Comparison of ENCODE assay signal across 8 mouse cellular contexts in the genomic region with DNA sequence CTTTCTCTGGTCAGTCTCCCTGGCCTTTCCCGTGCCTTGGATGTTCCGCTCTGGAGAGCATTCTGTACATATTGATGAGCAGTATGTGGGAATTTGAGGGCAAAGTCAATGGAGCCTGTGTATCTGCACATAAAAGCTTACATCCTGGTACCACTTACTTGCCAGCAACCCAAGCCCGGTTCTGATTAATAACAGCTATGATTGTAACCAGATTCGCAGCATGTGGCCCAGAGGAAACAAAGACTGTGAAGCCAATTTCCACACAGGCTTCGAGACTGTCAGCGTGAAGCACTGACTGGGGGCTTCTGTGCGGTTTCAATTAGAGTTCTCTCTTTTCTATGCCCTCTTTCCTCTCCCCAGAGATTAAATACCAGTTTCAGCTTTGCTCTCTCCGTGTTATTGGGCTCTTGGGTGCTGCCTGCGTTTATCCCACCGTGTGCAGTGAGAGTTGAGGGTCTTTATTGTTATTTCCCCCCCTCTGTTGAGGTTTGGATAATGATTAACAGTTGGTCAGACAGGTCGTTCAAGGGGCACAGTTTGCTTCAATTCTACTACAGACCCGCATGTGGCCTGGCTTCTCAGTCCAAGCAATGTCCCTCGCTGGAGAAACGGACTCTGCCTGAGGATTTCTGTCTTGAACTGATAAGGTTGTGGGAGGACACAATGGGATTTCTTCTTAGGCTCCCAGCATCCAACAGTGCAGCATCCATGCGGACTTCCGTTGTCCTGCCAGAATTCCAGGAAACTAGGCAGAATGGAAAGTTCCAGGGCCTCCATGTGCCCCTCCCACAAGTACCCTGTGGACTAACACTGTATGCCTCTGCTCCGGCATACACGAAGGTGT.
DNase-seq lines count a peak whose midpoint lies in the region; ATAC-seq lines count a peak whose summit lies in the region.

No protein-coding gene starts in this region.

- no peak overlapping the region for H3K4me3 ChIP-seq in hindbrain, embryonic 14.5 days (replicated peaks; ENCODE audit: low read length)
- no peak overlapping the region for H3K4me3 ChIP-seq in neural tube, embryonic 13.5 days

- 26% methylated on average over 18 of the region's 18 CpGs for WGBS in hindbrain, embryonic 14.5 days
- WGBS in neural tube, embryonic 13.5 days = 20% methylated on average over 18 of the region's 18 CpGs

- H3K4me2 ChIP-seq in hindbrain, embryonic 14.5 days (replicated peaks) = peak overlapping the region; percentile 25
- peak overlapping the region; percentile 28 for H3K4me2 ChIP-seq in neural tube, embryonic 13.5 days

- peak overlapping the region; percentile 33; the same call in 1 of the 2 replicates for H3K27ac ChIP-seq in hindbrain, embryonic 14.5 days
- H3K27ac ChIP-seq in neural tube, embryonic 13.5 days (replicated peaks) = peak overlapping the region; percentile 53

- H3K4me1 ChIP-seq in hindbrain, embryonic 14.5 days (replicated peaks; ENCODE audit: control insufficient read depth, insufficient read depth, low read length) = peaks cover 13% of the 10 kb centered on the region
- peaks cover 13% of the 10 kb centered on the region for H3K4me1 ChIP-seq in neural tube, embryonic 13.5 days (replicated peaks)

- no peaks in the 10 kb centered on the region for H3K27me3 ChIP-seq in hindbrain, embryonic 14.5 days (ENCODE audit: control insufficient read depth, insufficient read depth, low read length)
- H3K27me3 ChIP-seq in neural tube, embryonic 13.5 days = no peaks in the 10 kb centered on the region

- peak overlapping the region; percentile 40; the same call in 1 of the 2 replicates for H3K9ac ChIP-seq in hindbrain, embryonic 14.5 days
- no peak overlapping the region for H3K9ac ChIP-seq in neural tube, embryonic 13.5 days

- no peaks in the 10 kb centered on the region for H3K36me3 ChIP-seq in hindbrain, embryonic 14.5 days (replicated peaks; ENCODE audit: control insufficient read depth, insufficient read depth)
- no peaks in the 10 kb centered on the region for H3K36me3 ChIP-seq in neural tube, embryonic 13.5 days

- H3K9me3 ChIP-seq in hindbrain, embryonic 14.5 days (ENCODE audit: control insufficient read depth, low read length) = no peaks in the 10 kb centered on the region
- no peaks in the 10 kb centered on the region for H3K9me3 ChIP-seq in neural tube, embryonic 13.5 days

- peak; percentile 55; the same call in 1 of the 2 replicates for ATAC-seq in hindbrain, embryonic 14.5 days (ENCODE audit: low FRiP score)
- peak; percentile 68; the same call in 1 of the 2 replicates for ATAC-seq in neural tube, embryonic 13.5 days (ENCODE audit: low read depth)

- DNase-seq in cerebellum, postnatal 14 days = peak; percentile 5 to 6
- DNase-seq in cerebellum, adult 9-11 months = no peak
- peak; percentile 39 for DNase-seq in hindbrain, embryonic 14.5 days (ENCODE audit: low spot score)
- DNase-seq in layer of hippocampus, adult 9-11 months = peak; percentile 67
- no peak for DNase-seq in right cerebral cortex, adult 2 months (ENCODE audit: low spot score in 2 of 2)
- DNase-seq in lung, postnatal 36 days = no peak
- DNase-seq in thymus, postnatal 14 days = no peak

Comparison
In these comparisons a context has a peak if more than half of its experiments do, and no peak if none do; other contexts are left out.
1. DNase-seq: peak in cerebellum, postnatal 14 days (2 of 2), hindbrain, embryonic 14.5 days (single experiment) and layer of hippocampus, adult 9-11 months (single experiment); none in cerebellum, adult 9-11 months (single experiment), right cerebral cortex, adult 2 months (0 of 2), lung, postnatal 36 days (single experiment) and thymus, postnatal 14 days (single experiment).